Mouse (Mus musculus) bone marrow, adult 2 months (tissue): ENCODE measurements around the gene H2afy2.

Source experiments
- CTCF ChIP-seq: fragments of 200-500 bp; IDR thresholded peaks from 2 replicates; pipeline ENCODE4 v1.5.1; 2011; ENCODE audit warnings: low read length, control low read depth; ENCODE audit not compliant: control insufficient read depth, insufficient read depth
- POLR2A ChIP-seq: fragments of 200-500 bp; IDR thresholded peaks from 2 replicates; pipeline ENCODE4 v1.6.1; 2011; ENCODE audit warnings: low read depth, mild to moderate bottlenecking, control low read depth, low read length, borderline replicate concordance; ENCODE audit not compliant: control insufficient read depth

DNA sequence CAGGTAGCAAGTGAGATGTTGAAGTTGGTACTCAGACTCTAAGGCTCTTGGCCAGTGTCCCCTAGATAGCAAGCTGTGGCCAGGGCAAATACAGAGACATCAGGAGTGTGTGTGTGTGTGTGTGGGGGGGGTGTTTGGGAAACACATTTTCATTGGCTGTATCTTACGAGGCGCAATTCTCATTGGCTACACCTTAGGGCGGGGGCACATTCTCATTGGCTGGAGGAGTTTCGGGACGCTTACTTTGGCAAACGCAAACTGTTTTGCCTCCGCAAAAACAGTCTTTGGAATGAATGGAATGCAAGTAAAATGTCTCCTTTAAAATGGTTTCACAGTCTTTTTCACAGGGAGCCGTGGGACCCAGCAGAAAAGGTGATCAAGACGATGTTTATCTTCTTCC is 46.9 kb upstream of the H2afy2 start:
- TF ChIP-seq CTCF (no peak), POLR2A (no peak)
